Mouse (Mus musculus) myocyte (in vitro differentiated cells): ENCODE results near the gene Klhl6.

Experiments
- CEBPB ChIP-seq: IDR thresholded peaks from 2 replicates; pipeline ENCODE4 v1.6.1; 2011; ENCODE audit warnings: mild to moderate bottlenecking, moderate library complexity; ENCODE audit not compliant: poor library complexity, insufficient read depth, severe bottlenecking
- E2F4 ChIP-seq: IDR thresholded peaks from one replicate; pipeline ENCODE4 v1.6.1; 2011; ENCODE audit warnings: mild to moderate bottlenecking, control low read depth, moderate library complexity; ENCODE audit not compliant: insufficient read depth
- MAX ChIP-seq: IDR thresholded peaks from one replicate; pipeline ENCODE4 v1.6.1; 2011; ENCODE audit warnings: low read depth, mild to moderate bottlenecking, control low read depth
- MYOD1 ChIP-seq, 3 experiments: IDR thresholded peaks; one replicate each; pipeline ENCODE4 v1.6.1; 2011; ENCODE audit warnings: control low read depth in 2 of 3, low read depth in 2 of 3, mild to moderate bottlenecking in 2 of 3, moderate library complexity in 1 of 3; ENCODE audit not compliant: insufficient read length in 2 of 3, control insufficient read depth in 1 of 3
- MYOG ChIP-seq, 3 experiments: IDR thresholded peaks; one replicate each; pipeline ENCODE4 v1.6.1; 2011; ENCODE audit warnings: control low read depth in 2 of 3, low read depth in 2 of 3, mild to moderate bottlenecking in 2 of 3; ENCODE audit not compliant: insufficient read length in 2 of 3, control insufficient read depth in 1 of 3, insufficient read depth in 1 of 3
- POLR2A ChIP-seq: IDR thresholded peaks from one replicate; pipeline ENCODE4 v1.6.1; 2011; ENCODE audit warnings: low read depth, mild to moderate bottlenecking, control low read depth, moderate library complexity; ENCODE audit not compliant: insufficient read length
- POLR2AphosphoS2 ChIP-seq: IDR thresholded peaks from one replicate; pipeline ENCODE4 v1.6.1; 2011; ENCODE audit warnings: low read depth, control low read depth; ENCODE audit not compliant: insufficient read length
- REST ChIP-seq: IDR thresholded peaks from one replicate; pipeline ENCODE4 v1.6.1; 2011; ENCODE audit warnings: mild to moderate bottlenecking, control low read depth, moderate library complexity; ENCODE audit not compliant: insufficient read depth, insufficient read length
- SRF ChIP-seq: IDR thresholded peaks from one replicate; pipeline ENCODE4 v1.6.1; 2011; ENCODE audit warnings: low read depth; ENCODE audit not compliant: control insufficient read depth, insufficient read length
- TCF12 ChIP-seq: IDR thresholded peaks from one replicate; pipeline ENCODE4 v1.6.1; 2011; ENCODE audit warnings: mild to moderate bottlenecking, control low read depth; ENCODE audit not compliant: poor library complexity, insufficient read depth, severe bottlenecking
- TCF3 ChIP-seq: IDR thresholded peaks from one replicate; pipeline ENCODE4 v1.6.1; 2011; ENCODE audit warnings: low read depth, control low read depth; ENCODE audit not compliant: insufficient read length
- USF1 ChIP-seq: IDR thresholded peaks from one replicate; pipeline ENCODE4 v1.6.1; 2011; ENCODE audit warnings: low read depth, mild to moderate bottlenecking, control low read depth, moderate library complexity

DNA sequence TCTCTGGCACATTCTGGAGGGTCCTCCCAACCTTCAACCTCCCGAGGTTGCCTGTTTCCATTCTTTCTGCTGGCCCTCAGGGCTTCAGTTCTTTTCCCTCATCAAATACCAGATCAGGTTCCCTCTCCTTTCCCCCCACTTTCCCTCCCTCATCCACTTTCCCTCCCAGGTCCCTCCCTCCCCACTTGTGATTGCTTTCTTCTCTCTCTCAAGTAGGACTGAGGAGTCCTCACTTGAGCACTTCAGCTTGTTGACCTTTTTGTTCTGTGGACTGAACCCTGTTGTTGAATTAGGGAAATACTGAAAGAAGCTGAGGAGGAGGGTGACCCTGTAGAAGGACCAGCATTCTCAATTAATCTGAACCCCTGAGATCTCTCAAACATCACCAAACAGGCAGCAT is 23.2 kb upstream of the Klhl6 start:
- TF ChIP-seq POLR2A = no peak
- no peak for TF ChIP-seq USF1
- TF ChIP-seq CEBPB = no peak
- TF ChIP-seq MAX = no peak
- no peak for TF ChIP-seq E2F4
- TF ChIP-seq MYOD1 (IDR thresholded peaks at IDR 0.05; ENCODE audit: control insufficient read depth in 1 of 3, insufficient read length in 2 of 3, low read depth in 2 of 3) = no peak
- no peak for TF ChIP-seq POLR2AphosphoS2
- TF ChIP-seq MYOG (IDR thresholded peaks at IDR 0.05; ENCODE audit: control insufficient read depth in 1 of 3, insufficient read depth in 1 of 3, insufficient read length in 2 of 3, low read depth in 2 of 3) = no peak
- no peak for TF ChIP-seq TCF3
- no peak for TF ChIP-seq SRF
- TF ChIP-seq TCF12 = no peak
- no peak for TF ChIP-seq REST
